Mouse (Mus musculus): ENCODE data around the gene Gm9780. TPM values are rescaled to one million over a fixed set of nuclear protein-coding genes. Genes with fewer than 3 reads are reported as not detected.
"Not testable (repeated sequence)": the region's sequence is repeated elsewhere in the genome, so short reads cannot be mapped to it uniquely, and the experiment has no call there.

Gene Gm9780
- polyA plus RNA-seq, 1 experiment from 2014 or later = 10.0 TPM

- H3K27ac ChIP-seq (replicated peaks); H3K36me3 ChIP-seq; H3K4me1 ChIP-seq (replicated peaks); H3K9ac ChIP-seq; ATAC-seq (ENCODE audit: low FRiP score, low read depth); H3K4me3 ChIP-seq; H3K27me3 ChIP-seq; H3K9me3 ChIP-seq; H3K4me2 ChIP-seq: not testable (repeated sequence)
- WGBS = no CpG with 5 or more reads among the region's 3 CpGs
Measured at GRCm38 (mm10) chr14:26034364-26034763, 8.1 kb downstream of the Gm9780 start.

GRCm38 (mm10) chr14:26025653-26026052 lies 16.9 kb downstream of the Gm9780 start:
- not testable (repeated sequence) for H3K9me3 ChIP-seq; H3K36me3 ChIP-seq; H3K27ac ChIP-seq (replicated peaks); H3K9ac ChIP-seq; H3K4me2 ChIP-seq; H3K27me3 ChIP-seq; ATAC-seq (ENCODE audit: low FRiP score, low read depth); H3K4me3 ChIP-seq; H3K4me1 ChIP-seq (replicated peaks)
- WGBS = no CpG with 5 or more reads among the region's 12 CpGs

- H3K9ac ChIP-seq; ATAC-seq (ENCODE audit: low FRiP score, low read depth); H3K4me3 ChIP-seq; H3K4me2 ChIP-seq; H3K9me3 ChIP-seq; H3K4me1 ChIP-seq (replicated peaks); H3K27ac ChIP-seq (replicated peaks); H3K27me3 ChIP-seq; H3K36me3 ChIP-seq: not testable (repeated sequence)
- no CpG with 5 or more reads among the region's 6 CpGs for WGBS
Measured at GRCm38 (mm10) chr14:26022831-26023230, 19.7 kb downstream of the Gm9780 start.

- WGBS = no CpG with 5 or more reads among the region's 9 CpGs
- not testable (repeated sequence) for H3K4me3 ChIP-seq; H3K4me2 ChIP-seq; H3K27ac ChIP-seq (replicated peaks); H3K9ac ChIP-seq; ATAC-seq (ENCODE audit: low FRiP score, low read depth); H3K27me3 ChIP-seq; H3K36me3 ChIP-seq; H3K4me1 ChIP-seq (replicated peaks); H3K9me3 ChIP-seq
Measured at GRCm38 (mm10) chr14:26021555-26021954, 21.0 kb downstream of the Gm9780 start.

- not testable (repeated sequence) for H3K9me3 ChIP-seq; H3K4me3 ChIP-seq; H3K36me3 ChIP-seq; ATAC-seq (ENCODE audit: low FRiP score, low read depth); H3K27ac ChIP-seq (replicated peaks); H3K9ac ChIP-seq; H3K4me1 ChIP-seq (replicated peaks); H3K4me2 ChIP-seq; H3K27me3 ChIP-seq
- no CpG with 5 or more reads among the region's 7 CpGs for WGBS
Measured at GRCm38 (mm10) chr14:26016414-26016813, 26.1 kb downstream of the Gm9780 start.

- H3K4me3 ChIP-seq; H3K4me1 ChIP-seq (replicated peaks); ATAC-seq (ENCODE audit: low FRiP score, low read depth); H3K36me3 ChIP-seq; H3K9ac ChIP-seq; H3K4me2 ChIP-seq; H3K27me3 ChIP-seq; H3K9me3 ChIP-seq; H3K27ac ChIP-seq (replicated peaks): not testable (repeated sequence)
- no CpG with 5 or more reads among the region's 2 CpGs for WGBS
Measured at GRCm38 (mm10) chr14:26007462-26007861, 35.0 kb downstream of the Gm9780 start.

- 74% methylated on average over 7 of the region's 9 CpGs for WGBS
- H3K4me1 ChIP-seq (replicated peaks); H3K9me3 ChIP-seq; H3K27me3 ChIP-seq; ATAC-seq (ENCODE audit: low FRiP score, low read depth); H3K9ac ChIP-seq; H3K4me2 ChIP-seq; H3K27ac ChIP-seq (replicated peaks); H3K36me3 ChIP-seq; H3K4me3 ChIP-seq: not testable (repeated sequence)
Measured at GRCm38 (mm10) chr14:25981880-25982279, 60.6 kb downstream of the Gm9780 start.

GRCm38 (mm10) chr14:25979242-25979941 lies 63.1 kb downstream of the Gm9780 start:
- H3K36me3 ChIP-seq; H3K9ac ChIP-seq; H3K4me1 ChIP-seq (replicated peaks); H3K9me3 ChIP-seq; H3K27me3 ChIP-seq: not testable (repeated sequence)
- peak; percentile 48; the same call in 1 of the 2 replicates for ATAC-seq (ENCODE audit: low FRiP score, low read depth)
- H3K4me2 ChIP-seq = peak overlapping the region; percentile 51
- WGBS = 2% methylated on average over 7 of the region's 13 CpGs
- peak overlapping the region; percentile 88 for H3K27ac ChIP-seq (replicated peaks)
- peak overlapping the region; percentile 29 for H3K4me3 ChIP-seq

GRCm38 (mm10) chr14:25978371-25979241 lies 63.9 kb downstream of the Gm9780 start, which contains the start of gene Duxbl1:
Gene Duxbl1 (plus strand): TSS chr14:25978577.
- ATAC-seq (ENCODE audit: low FRiP score, low read depth) = peak; percentile 91
- not testable (repeated sequence) for H3K36me3 ChIP-seq; H3K9me3 ChIP-seq; H3K4me1 ChIP-seq (replicated peaks); H3K9ac ChIP-seq; H3K27me3 ChIP-seq
- peak within 1 kb of the TSS; percentile 29 for H3K4me3 ChIP-seq
- H3K4me2 ChIP-seq = peak within 1 kb of the TSS; percentile 51
- no CpG with 5 or more reads among the region's 25 CpGs for WGBS
- H3K27ac ChIP-seq (replicated peaks) = peak within 1 kb of the TSS; percentile 88

Other genes starting within 250 kb of the Gm9780 start
- gene Anxa11, start 200.6 kb downstream of the Gm9780 start, polyA plus RNA-seq (2015; fragmentation: Nextera tagmentation; extraction: Ambion mirVana) = 3.1 and 3.6 TPM in 2 replicates
- not detected in 2 replicates for gene Plac9a, start 139.6 kb downstream of the Gm9780 start, polyA plus RNA-seq (2015; fragmentation: Nextera tagmentation; extraction: Ambion mirVana)
- gene Tmem254a, start 115.0 kb downstream of the Gm9780 start, polyA plus RNA-seq (2015; fragmentation: Nextera tagmentation; extraction: Ambion mirVana) = 4.1 and 8.0 TPM in 2 replicates
- not detected in 2 replicates for gene Cphx1, start 104.4 kb downstream of the Gm9780 start, polyA plus RNA-seq (2015; fragmentation: Nextera tagmentation; extraction: Ambion mirVana)
- gene Duxbl1, start 64.1 kb downstream of the Gm9780 start, polyA plus RNA-seq (2015; fragmentation: Nextera tagmentation; extraction: Ambion mirVana) = 1.4 and 1.9 TPM in 2 replicates
- gene Tmem254c, start 24.6 kb upstream of the Gm9780 start, polyA plus RNA-seq (2015; fragmentation: Nextera tagmentation; extraction: Ambion mirVana) = 19.5 and 21.6 TPM in 2 replicates
- not detected in 2 replicates for gene Cphx2, start 38.8 kb upstream of the Gm9780 start, polyA plus RNA-seq (2015; fragmentation: Nextera tagmentation; extraction: Ambion mirVana)
- gene Cphx3, start 39.6 kb upstream of the Gm9780 start, polyA plus RNA-seq (2015; fragmentation: Nextera tagmentation; extraction: Ambion mirVana) = not detected in 2 replicates
- gene Duxbl2, start 75.6 kb upstream of the Gm9780 start, polyA plus RNA-seq (2015; fragmentation: Nextera tagmentation; extraction: Ambion mirVana) = 0.56 and 3.1 TPM in 2 replicates
- 4.1 and 6.1 TPM in 2 replicates for gene Plac9b, start 139.8 kb upstream of the Gm9780 start, polyA plus RNA-seq (2015; fragmentation: Nextera tagmentation; extraction: Ambion mirVana)
- gene Tmem254b, start 164.3 kb upstream of the Gm9780 start, polyA plus RNA-seq (2015; fragmentation: Nextera tagmentation; extraction: Ambion mirVana) = 32.6 and 35.2 TPM in 2 replicates
- gene Duxbl3, start 215.3 kb upstream of the Gm9780 start, polyA plus RNA-seq (2015; fragmentation: Nextera tagmentation; extraction: Ambion mirVana) = 0.39 and 2.7 TPM in 2 replicates

All from hindbrain, embryonic 15.5 days (tissue).